Mouse (Mus musculus) heart, adult 2 months (tissue): ENCODE measurements around the gene Arhgap5.

Experiments used
- EP300 ChIP-seq: fragments of 200-500 bp; IDR thresholded peaks from 2 replicates; pipeline ENCODE4 v1.6.1; 2011; ENCODE audit warnings: low read depth, low read length, control low read depth; ENCODE audit not compliant: insufficient read depth
- POLR2A ChIP-seq: fragments of 200-500 bp; IDR thresholded peaks from 2 replicates; pipeline ENCODE4 v1.6.1; 2011; ENCODE audit warnings: mild to moderate bottlenecking, low read depth, low read length, control low read depth; ENCODE audit not compliant: insufficient read depth

DNA sequence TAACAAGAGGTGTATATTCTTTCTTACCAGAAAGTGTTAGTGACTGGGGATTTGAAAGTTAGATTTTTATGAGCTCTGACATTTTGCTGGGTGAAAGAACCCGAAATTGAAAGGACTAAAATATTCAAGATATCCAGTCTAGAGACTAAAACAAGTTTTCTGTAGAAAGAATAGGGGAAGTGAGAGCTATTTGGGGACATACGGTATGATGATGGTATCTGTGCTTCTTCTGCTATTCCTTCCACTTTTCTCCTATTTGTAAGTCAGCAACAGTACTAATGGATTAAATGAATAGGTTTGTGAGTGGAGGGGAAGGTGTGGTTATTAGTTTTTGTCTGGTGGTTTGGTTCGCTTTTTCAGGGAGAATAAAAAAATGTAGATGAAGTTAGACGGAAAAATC, 37.5 kb downstream of the Arhgap5 start:
- TF ChIP-seq POLR2A, result no peak
- no peak for TF ChIP-seq EP300
